Mouse (Mus musculus) MEL (cell line): ENCODE data around the gene Gm42791. TPM values are rescaled to one million over a fixed set of nuclear protein-coding genes. Genes with fewer than 3 reads are reported as not detected.
A peak's percentile ranks its signal among the peaks of the same experiment; 100 is the strongest.

Experiments used
- DNase-seq: peaks from one replicate; pipeline ENCODE4 v3.0.0; 2011; ENCODE audit warnings: low read depth, low spot score
- H3K27ac ChIP-seq: 2 replicates; pipeline ENCODE4 v1.5.1; 2012; ENCODE audit warnings: low read depth, mild to moderate bottlenecking, control low read depth, low read length, moderate library complexity; ENCODE audit not compliant: control insufficient read depth
- H3K27me3 ChIP-seq, 2 experiments: fragments of 150-350 bp in 1 of 2; sonication (generic) in 1 of 2; 2 replicates each; pipeline ENCODE4 v1.6.1; 2012; ENCODE audit warnings: low read length in 2 of 2, mild to moderate bottlenecking in 2 of 2, improper control_type of control experiment in 1 of 2, moderate library complexity in 1 of 2; ENCODE audit not compliant: insufficient read depth in 2 of 2, control insufficient read depth in 1 of 2
- H3K36me3 ChIP-seq, 2 experiments: 2 replicates each; pipeline ENCODE4 v1.6.1; 2012 to 2014; ENCODE audit warnings: low read length in 2 of 2, improper control_type of control experiment in 1 of 2, inconsistent platforms in 1 of 2, mild to moderate bottlenecking in 1 of 2; ENCODE audit not compliant: insufficient read depth in 2 of 2, control insufficient read depth in 1 of 2
- H3K4me1 ChIP-seq, 2 experiments: fragments of 150-350 bp in 1 of 2; sonication (generic) in 1 of 2; 2 replicates each; pipeline ENCODE4 v1.6.1; 2012; ENCODE audit warnings: low read length in 2 of 2, improper control_type of control experiment in 1 of 2, mild to moderate bottlenecking in 1 of 2; ENCODE audit not compliant: insufficient read depth in 2 of 2, control insufficient read depth in 1 of 2
- H3K4me3 ChIP-seq, 2 experiments: fragments of 150-350 bp in 1 of 2; sonication (generic) in 1 of 2; 2 replicates each; pipeline ENCODE4 v1.5.1; 2012; ENCODE audit warnings: low read depth in 2 of 2, low read length in 2 of 2, mild to moderate bottlenecking in 2 of 2, moderate library complexity in 2 of 2, control low read depth in 1 of 2, improper control_type of control experiment in 1 of 2; ENCODE audit not compliant: control insufficient read depth in 1 of 2, insufficient read depth in 1 of 2
- H3K79me2 ChIP-seq: 2 replicates; pipeline ENCODE4 v1.6.1; 2012; ENCODE audit warnings: mild to moderate bottlenecking, low read length, moderate library complexity; ENCODE audit not compliant: control insufficient read depth, poor library complexity, insufficient read depth
- H3K9ac ChIP-seq: 2 replicates; pipeline ENCODE4 v1.6.1; 2012; ENCODE audit warnings: low read depth, mild to moderate bottlenecking, control low read depth, low read length, moderate library complexity; ENCODE audit not compliant: control insufficient read depth, poor library complexity, severe bottlenecking
- H3K9me3 ChIP-seq: fragments of 150-350 bp; sonication (generic); replicated peaks from 2 replicates; pipeline ENCODE4 v1.6.1; 2012; ENCODE audit warnings: mild to moderate bottlenecking, low read length, improper control_type of control experiment, moderate library complexity; ENCODE audit not compliant: insufficient read depth
- BHLHE40 ChIP-seq: IDR thresholded peaks from 2 replicates; pipeline ENCODE4 v1.6.1; 2012; ENCODE audit warnings: low read depth, mild to moderate bottlenecking, inconsistent platforms, low read length, improper control_type of control experiment, borderline replicate concordance
- CHD2 ChIP-seq: IDR thresholded peaks from 2 replicates; pipeline ENCODE4 v1.6.1; 2011; ENCODE audit warnings: low read length, improper control_type of control experiment
- CTCF ChIP-seq, 3 experiments: IDR thresholded peaks in 2 of 3; conservative IDR thresholded peaks in 1 of 3; 2 replicates each; pipeline ENCODE4 v1.5.1; 2011 to 2012; ENCODE audit warnings: low read length in 3 of 3, low read depth in 2 of 3, mild to moderate bottlenecking in 2 of 3, improper control_type of control experiment in 1 of 3, inconsistent platforms in 1 of 3, mixed read lengths in 1 of 3, moderate library complexity in 1 of 3; ENCODE audit not compliant: control insufficient read depth in 1 of 3, insufficient read depth in 1 of 3, poor library complexity in 1 of 3, severe bottlenecking in 1 of 3
- ELF1 ChIP-seq: IDR thresholded peaks from 2 replicates; pipeline ENCODE4 v1.6.1; 2014; ENCODE audit warnings: low read depth, mild to moderate bottlenecking, inconsistent platforms, low read length, improper control_type of control experiment, moderate library complexity
- EP300 ChIP-seq, 2 experiments: IDR thresholded peaks; 2 replicates each; pipeline ENCODE4 v1.6.1; 2011; ENCODE audit warnings: improper control_type of control experiment in 2 of 2, low read length in 2 of 2, low read depth in 1 of 2, mild to moderate bottlenecking in 1 of 2
- JUND ChIP-seq: IDR thresholded peaks from 2 replicates; pipeline ENCODE4 v1.6.1; 2011; ENCODE audit warnings: low read depth, mild to moderate bottlenecking, improper control_type of control experiment, low read length
- KAT2A ChIP-seq: conservative IDR thresholded peaks from 2 replicates; pipeline ENCODE4 v1.6.1; 2012; ENCODE audit warnings: low read depth, low read length, improper control_type of control experiment, inconsistent platforms
- MAFK ChIP-seq: IDR thresholded peaks from 2 replicates; pipeline ENCODE4 v1.6.1; 2011; ENCODE audit warnings: low read depth, mild to moderate bottlenecking, low read length, improper control_type of control experiment, borderline replicate concordance
- MAX ChIP-seq: IDR thresholded peaks from 2 replicates; pipeline ENCODE4 v1.6.1; 2011; ENCODE audit warnings: low read length, improper control_type of control experiment
- MAZ ChIP-seq: IDR thresholded peaks from 2 replicates; pipeline ENCODE4 v1.6.1; 2012; ENCODE audit warnings: low read depth, mild to moderate bottlenecking, inconsistent platforms, low read length, improper control_type of control experiment
- MEF2A ChIP-seq: IDR thresholded peaks from 2 replicates; pipeline ENCODE4 v1.6.1; 2014; ENCODE audit warnings: low read depth, mild to moderate bottlenecking, inconsistent platforms, low read length, improper control_type of control experiment; ENCODE audit not compliant: poor library complexity, insufficient replicate concordance, severe bottlenecking; ENCODE audit errors: extremely low read depth
- MXI1 ChIP-seq: IDR thresholded peaks from 2 replicates; pipeline ENCODE4 v1.6.1; 2011; ENCODE audit warnings: mild to moderate bottlenecking, low read depth, low read length, improper control_type of control experiment
- NELFE ChIP-seq: IDR thresholded peaks from 2 replicates; pipeline ENCODE4 v1.6.1; 2011; ENCODE audit warnings: low read depth, low read length, improper control_type of control experiment
- NRF1 ChIP-seq: IDR thresholded peaks from 2 replicates; pipeline ENCODE4 v1.6.1; 2014; ENCODE audit warnings: low read depth, mild to moderate bottlenecking, inconsistent platforms, low read length, improper control_type of control experiment, moderate library complexity; ENCODE audit not compliant: poor library complexity, insufficient read depth, severe bottlenecking
- POLR2AphosphoS5 ChIP-seq: IDR thresholded peaks from 2 replicates; pipeline ENCODE4 v1.6.1; 2012; ENCODE audit warnings: low read depth, borderline replicate concordance, mild to moderate bottlenecking, inconsistent platforms, low read length, moderate library complexity, mixed read lengths
- RCOR1 ChIP-seq: IDR thresholded peaks from 2 replicates; pipeline ENCODE4 v1.6.1; 2012; ENCODE audit warnings: low read depth, mild to moderate bottlenecking, inconsistent platforms, low read length, improper control_type of control experiment
- SIN3A ChIP-seq: IDR thresholded peaks from 2 replicates; pipeline ENCODE4 v1.6.1; 2012; ENCODE audit warnings: low read length, improper control_type of control experiment, inconsistent platforms
- TBP ChIP-seq: IDR thresholded peaks from 2 replicates; pipeline ENCODE4 v1.8.0; 2011; ENCODE audit warnings: low read depth, low read length, improper control_type of control experiment
- TCF12 ChIP-seq: IDR thresholded peaks from 2 replicates; pipeline ENCODE4 v1.6.1; 2014; ENCODE audit warnings: low read depth, mild to moderate bottlenecking, inconsistent platforms, low read length, improper control_type of control experiment, moderate library complexity
- USF2 ChIP-seq, 2 experiments: IDR thresholded peaks; 2 replicates each; pipeline ENCODE4 v1.6.1; 2011 to 2012; ENCODE audit warnings: improper control_type of control experiment in 2 of 2, low read length in 2 of 2, borderline replicate concordance in 1 of 2, inconsistent platforms in 1 of 2, low read depth in 1 of 2, mild to moderate bottlenecking in 1 of 2; ENCODE audit not compliant: insufficient read depth in 1 of 2
- polyA plus RNA-seq, 2 experiments: library from polyadenylated mRNA; stranded (reverse) in 1 of 2; unstranded in 1 of 2; fragments of >175 nt in 1 of 2; fragments of >200 nt in 1 of 2; gene quantifications; 2 replicates each; pipeline versions ENCODE4 v1.2.1 to v1.2.4; 2012; ENCODE audit warnings: low replicate concordance in 2 of 2, low read depth in 1 of 2; ENCODE audit not compliant: insufficient read length in 2 of 2, insufficient read depth in 1 of 2, missing spikeins in 1 of 2
- total RNA-seq: library from RNA; depleted of rRNA; stranded (reverse); fragments of 300-350 nt; gene quantifications from 2 replicates; pipeline ENCODE4 v1.2.3, GENCODE M21; 2012

Gm42791 gene
- total and polyA plus RNA-seq, 3 experiments, result 1.2 to 2.1 TPM; not detected in 1

- Histone ChIP-seq H3K79me2 (no peaks in the 10 kb centered on the region), H3K9ac (peak overlapping the region; percentile 50; the same call in 1 of the 2 replicates), H3K4me1 (peaks cover 15 to 32% of the 10 kb centered on the region in 2 experiments), H3K36me3 (peaks cover 0 to 26% of the 10 kb centered on the region in 2 experiments; a peak in 2 of 4 replicates), H3K4me3 (0 out of 4 replicates have a peak overlapping the region, but pooled peaks of 1 of the 2 experiments have one; percentile 43), H3K27me3 (no peaks in the 10 kb centered on the region), H3K9me3 (no peaks in the 10 kb centered on the region), H3K27ac (peak overlapping the region; percentile 77)
- no peak for DNase-seq
- no peak for TF ChIP-seq USF2 (IDR thresholded peaks at IDR 0.05; ENCODE audit: borderline replicate concordance in 1 of 2, insufficient read depth in 1 of 2, low read depth in 1 of 2, low read length in 2 of 2)
- no peak for TF ChIP-seq ELF1
- no peak for TF ChIP-seq SIN3A
These were observed 29.8 kb downstream of the Gm42791 start for GRCm38 (mm10) chr5:148965089-148965591.

GRCm38 (mm10) chr5:148964251-148964650, 30.7 kb downstream of the Gm42791 start:
- H3K36me3 ChIP-seq, result peaks cover 0 to 26% of the 10 kb centered on the region in 2 experiments; a peak in 2 of 4 replicates
- no peaks in the 10 kb centered on the region for H3K79me2 ChIP-seq
- no peaks in the 10 kb centered on the region for H3K9me3 ChIP-seq
- no peak for DNase-seq
- TF ChIP-seq BHLHE40 (no peak), MAX (no peak), JUND (no peak), MEF2A (no peak), SIN3A (no peak), TBP (no peak), EP300 (IDR thresholded peaks at IDR 0.05; ENCODE audit: low read depth in 1 of 2, low read length in 2 of 2) (no peak), MAZ (no peak), USF2 (IDR thresholded peaks at IDR 0.05; ENCODE audit: borderline replicate concordance in 1 of 2, insufficient read depth in 1 of 2, low read depth in 1 of 2, low read length in 2 of 2) (no peak), KAT2A (no peak), MAFK (no peak), POLR2AphosphoS5 (no peak), CHD2 (no peak), ELF1 (no peak), MXI1 (no peak), RCOR1 (no peak), CTCF (IDR thresholded peaks at IDR 0.05 in 2 of 3, conservative IDR thresholded peaks at IDR 0.05 in 1 of 3; ENCODE audit: control insufficient read depth in 1 of 3, insufficient read depth in 1 of 3, low read depth in 2 of 3, low read length in 3 of 3, poor library complexity in 1 of 3, severe bottlenecking in 1 of 3) (no peak), NELFE (no peak), TCF12 (no peak), NRF1 (no peak)
- no peaks in the 10 kb centered on the region for H3K27me3 ChIP-seq
- peaks cover 15 to 32% of the 10 kb centered on the region in 2 experiments for H3K4me1 ChIP-seq
- no peak overlapping the region for H3K4me3 ChIP-seq
- H3K9ac ChIP-seq, result no peak overlapping the region
- H3K27ac ChIP-seq, result no peak overlapping the region
